Mouse (Mus musculus): ENCODE results near the gene Sord. TPM values are rescaled to one million over a fixed set of nuclear protein-coding genes. Genes with fewer than 3 reads are reported as not detected.

The Sord gene
- polyA plus RNA-seq, 1 experiment from 2014 or later: 23.4 TPM

DNA sequence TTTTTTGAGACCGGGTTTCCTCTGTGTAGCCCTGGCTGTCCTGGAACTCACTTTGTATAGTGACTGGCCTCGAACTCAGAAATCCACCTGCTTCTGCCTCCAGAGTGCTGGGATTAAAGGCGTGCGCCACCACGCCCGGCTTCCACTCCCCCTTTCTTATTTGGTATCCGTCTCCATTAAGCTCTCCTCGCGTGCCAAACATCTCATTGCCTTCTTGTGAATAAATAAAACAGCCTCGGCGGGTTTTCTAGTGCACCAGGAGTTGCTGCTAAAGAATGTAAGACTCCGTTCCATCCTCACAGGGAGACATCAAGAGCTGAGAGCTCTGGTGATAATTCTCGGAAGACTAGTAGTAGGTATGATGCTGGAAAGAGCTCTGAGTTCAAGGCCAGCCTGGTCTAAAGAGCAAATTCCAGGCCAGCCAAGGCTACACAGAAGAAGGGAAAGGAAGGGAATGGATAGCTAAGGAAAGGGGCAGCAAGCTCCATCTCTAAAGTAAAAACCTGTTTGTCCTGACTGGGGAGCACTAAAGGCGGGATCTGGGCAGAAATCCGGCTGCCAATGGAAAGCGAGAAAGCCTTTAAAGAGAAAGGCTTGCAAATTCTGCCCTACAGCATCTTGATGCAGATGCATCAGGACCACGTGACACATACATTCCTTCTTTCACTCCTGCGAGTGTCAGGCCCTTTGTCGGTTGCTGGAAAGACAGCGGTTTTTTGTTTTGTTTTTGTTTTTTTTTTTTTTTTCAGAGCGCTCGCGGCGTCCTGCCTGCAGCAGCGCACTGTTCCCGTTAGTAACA is 591 bp upstream of the Sord start:
- H3K36me3 ChIP-seq (ENCODE audit: control insufficient read depth, insufficient read depth, low read length): no peaks in the 10 kb centered on the region
- no peaks in the 10 kb centered on the region for H3K27me3 ChIP-seq (ENCODE audit: control insufficient read depth, insufficient read depth, low read depth, low read length)
- no peaks in the 10 kb centered on the region for H3K9me3 ChIP-seq (ENCODE audit: control insufficient read depth, low read length)
- peak overlapping the region; percentile 92 for H3K4me2 ChIP-seq (ENCODE audit: low read depth, low read length)
- peak overlapping the region; percentile 67 for H3K9ac ChIP-seq (ENCODE audit: low read length)
- ATAC-seq (ENCODE audit: low read depth): peak; percentile 32; the same call in 1 of the 2 replicates
- peaks cover 6% of the 10 kb centered on the region for H3K4me1 ChIP-seq (replicated peaks; ENCODE audit: control insufficient read depth, insufficient read depth, low read length)
- peak overlapping the region; percentile 54; the same call in 1 of the 2 replicates for H3K27ac ChIP-seq (ENCODE audit: low read length)
- peak overlapping the region; percentile 68 for H3K4me3 ChIP-seq (ENCODE audit: low read length)
- 6% methylated on average over 26 of the region's 26 CpGs for WGBS

- Histone ChIP-seq H3K9ac (ENCODE audit: low read length) (no peak overlapping the region), H3K36me3 (ENCODE audit: control insufficient read depth, insufficient read depth, low read length) (no peaks in the 10 kb centered on the region), H3K4me1 (replicated peaks; ENCODE audit: control insufficient read depth, insufficient read depth, low read length) (peaks cover 6% of the 10 kb centered on the region), H3K27ac (ENCODE audit: low read length) (no peak overlapping the region), H3K27me3 (ENCODE audit: control insufficient read depth, insufficient read depth, low read depth, low read length) (no peaks in the 10 kb centered on the region), H3K9me3 (ENCODE audit: control insufficient read depth, low read length) (no peaks in the 10 kb centered on the region), H3K4me3 (ENCODE audit: low read length) (peak overlapping the region; percentile 68; the same call in 1 of the 2 replicates), H3K4me2 (ENCODE audit: low read depth, low read length) (0 out of 2 replicates have a peak overlapping the region, but pooled peaks have one; percentile 92)
- WGBS: 77% methylated on average over 2 of the region's 2 CpGs
- no peak for ATAC-seq (ENCODE audit: low read depth)
Observed at GRCm38 (mm10) chr2:122235425-122235824, 876 bp downstream of the Sord start.

DNA sequence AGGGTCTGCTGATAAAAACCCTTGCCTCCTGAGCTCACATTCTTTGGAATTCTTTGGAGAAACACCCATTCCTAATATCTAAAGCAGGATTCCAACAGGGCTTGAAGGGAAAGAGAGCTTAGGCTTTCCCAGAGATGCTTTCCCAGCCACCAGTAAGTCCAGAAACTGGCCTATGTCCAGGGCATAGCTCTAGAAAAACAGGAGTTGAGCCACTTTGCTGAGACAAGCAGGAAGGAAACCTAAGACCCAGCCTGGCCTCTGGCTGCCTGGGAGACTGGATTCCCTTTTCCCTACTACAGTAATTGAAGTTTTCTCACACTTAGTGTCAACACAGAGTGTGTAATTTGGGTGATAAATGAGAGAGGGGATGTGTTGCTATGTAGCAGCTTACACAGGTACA is 1.8 kb downstream of the Sord start:
- Histone ChIP-seq H3K27me3 (ENCODE audit: control insufficient read depth, insufficient read depth, low read depth, low read length) (no peaks in the 10 kb centered on the region), H3K9me3 (ENCODE audit: control insufficient read depth, low read length) (no peaks in the 10 kb centered on the region), H3K9ac (ENCODE audit: low read length) (no peak overlapping the region), H3K27ac (ENCODE audit: low read length) (no peak overlapping the region), H3K4me1 (replicated peaks; ENCODE audit: control insufficient read depth, insufficient read depth, low read length) (peaks cover 6% of the 10 kb centered on the region), H3K36me3 (ENCODE audit: control insufficient read depth, insufficient read depth, low read length) (no peaks in the 10 kb centered on the region), H3K4me3 (ENCODE audit: low read length) (no peak overlapping the region), H3K4me2 (ENCODE audit: low read depth, low read length) (no peak overlapping the region)
- no peak for ATAC-seq (ENCODE audit: low read depth)

GRCm38 (mm10) chr2:122237891-122238470 is 3.4 kb downstream of the Sord start:
- ATAC-seq (ENCODE audit: low read depth): no peak
- H3K4me2 ChIP-seq (ENCODE audit: low read depth, low read length): no peak overlapping the region

DNA sequence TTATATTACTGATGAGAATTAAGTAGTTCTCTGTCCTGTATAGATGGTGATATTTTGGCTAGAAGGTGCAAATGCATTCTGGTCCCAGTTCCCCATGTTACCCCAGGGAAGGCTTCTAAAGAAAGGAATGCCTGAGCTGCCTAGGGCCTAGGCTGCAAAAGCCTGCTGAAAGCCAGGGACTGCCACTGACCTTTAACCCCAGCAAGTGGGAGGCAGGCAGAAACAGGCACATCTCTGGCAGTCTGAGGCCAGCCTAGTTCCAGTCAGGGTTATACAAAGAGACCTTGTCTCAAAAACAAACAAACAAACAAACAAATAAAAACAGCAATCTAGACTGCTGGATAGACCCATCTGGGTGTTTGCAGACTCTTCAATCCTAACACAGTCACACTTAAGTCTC is 6.2 kb downstream of the Sord start:
- Histone ChIP-seq H3K4me2 (ENCODE audit: low read depth, low read length) (no peak overlapping the region), H3K36me3 (ENCODE audit: control insufficient read depth, insufficient read depth, low read length) (no peaks in the 10 kb centered on the region), H3K4me1 (replicated peaks; ENCODE audit: control insufficient read depth, insufficient read depth, low read length) (0 out of 2 replicates have a peak, but pooled peaks cover 2% of the 10 kb centered on the region), H3K9me3 (ENCODE audit: control insufficient read depth, low read length) (no peaks in the 10 kb centered on the region), H3K9ac (ENCODE audit: low read length) (no peak overlapping the region), H3K27me3 (ENCODE audit: control insufficient read depth, insufficient read depth, low read depth, low read length) (no peaks in the 10 kb centered on the region), H3K27ac (ENCODE audit: low read length) (no peak overlapping the region), H3K4me3 (ENCODE audit: low read length) (no peak overlapping the region)
- no peak for ATAC-seq (ENCODE audit: low read depth)

More at GRCm38 (mm10) chr2:122237891-122238470, 3.4 kb downstream of the Sord start:
- H3K9ac ChIP-seq (ENCODE audit: low read length): no peak overlapping the region
- H3K27ac ChIP-seq (ENCODE audit: low read length): no peak overlapping the region
- peaks cover 6% of the 10 kb centered on the region for H3K4me1 ChIP-seq (replicated peaks; ENCODE audit: control insufficient read depth, insufficient read depth, low read length)
- H3K9me3 ChIP-seq (ENCODE audit: control insufficient read depth, low read length): no peaks in the 10 kb centered on the region
- H3K36me3 ChIP-seq (ENCODE audit: control insufficient read depth, insufficient read depth, low read length): no peaks in the 10 kb centered on the region
- no peaks in the 10 kb centered on the region for H3K27me3 ChIP-seq (ENCODE audit: control insufficient read depth, insufficient read depth, low read depth, low read length)
- 74% methylated on average over 2 of the region's 2 CpGs for WGBS
- no peak overlapping the region for H3K4me3 ChIP-seq (ENCODE audit: low read length)

GRCm38 (mm10) chr2:122241226-122241625 is 6.7 kb downstream of the Sord start:
- ATAC-seq (ENCODE audit: low read depth): no peak
- Histone ChIP-seq H3K4me3 (ENCODE audit: low read length) (no peak overlapping the region), H3K27me3 (ENCODE audit: control insufficient read depth, insufficient read depth, low read depth, low read length) (no peaks in the 10 kb centered on the region), H3K36me3 (ENCODE audit: control insufficient read depth, insufficient read depth, low read length) (no peaks in the 10 kb centered on the region), H3K9me3 (ENCODE audit: control insufficient read depth, low read length) (no peaks in the 10 kb centered on the region), H3K27ac (ENCODE audit: low read length) (no peak overlapping the region), H3K9ac (ENCODE audit: low read length) (no peak overlapping the region), H3K4me2 (ENCODE audit: low read depth, low read length) (no peak overlapping the region), H3K4me1 (replicated peaks; ENCODE audit: control insufficient read depth, insufficient read depth, low read length) (0 out of 2 replicates have a peak, but pooled peaks cover 2% of the 10 kb centered on the region)
- 80% methylated on average over 4 of the region's 4 CpGs for WGBS

DNA sequence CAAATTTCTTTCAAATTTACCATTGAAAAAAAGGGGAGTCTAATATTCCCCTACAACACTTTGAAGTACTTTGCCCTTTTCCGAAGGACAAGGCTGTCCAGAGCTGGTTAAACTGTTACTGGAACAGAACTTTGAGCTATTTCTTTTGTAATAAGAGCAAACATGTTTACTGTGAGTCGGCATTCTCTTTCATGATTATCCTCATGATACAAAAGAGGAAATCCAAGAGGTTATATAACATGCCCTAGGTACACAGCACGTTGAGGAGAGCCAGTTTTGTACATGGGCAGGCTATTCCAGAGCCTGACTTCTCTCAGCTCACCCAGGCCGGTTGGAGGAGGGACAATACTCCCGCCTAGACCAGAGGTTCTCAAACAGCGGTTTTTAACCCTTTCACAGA is 7.4 kb downstream of the Sord start:
- WGBS: 46% methylated on average over 6 of the region's 6 CpGs
- no peak for ATAC-seq (ENCODE audit: low read depth)

DNA sequence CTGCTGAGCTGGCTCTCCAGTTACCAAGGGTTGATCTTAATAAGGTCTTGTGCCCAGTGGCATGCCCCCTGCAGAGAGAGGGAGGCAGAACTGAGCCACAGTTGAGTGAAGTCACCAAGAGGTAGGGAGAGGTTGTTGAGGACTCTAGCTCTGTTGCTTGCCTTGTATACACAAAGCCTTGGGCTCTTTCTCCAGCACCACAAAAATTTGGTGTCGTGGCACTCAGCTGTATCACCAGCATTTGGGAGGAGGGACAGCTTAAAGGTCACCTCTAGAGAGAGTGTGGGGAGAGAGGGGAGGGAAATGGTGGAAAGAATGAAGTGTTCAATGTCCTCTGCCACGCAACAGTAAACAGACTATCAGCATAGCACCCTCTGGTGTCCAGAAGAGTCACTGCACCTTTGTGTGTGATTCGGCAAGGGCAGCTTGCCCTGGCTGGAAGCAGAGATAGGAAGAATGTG is 9.2 kb downstream of the Sord start:
- ATAC-seq (ENCODE audit: low read depth): peak; percentile 67
- no peaks in the 10 kb centered on the region for H3K36me3 ChIP-seq (ENCODE audit: control insufficient read depth, insufficient read depth, low read length)
- no peaks in the 10 kb centered on the region for H3K9me3 ChIP-seq (ENCODE audit: control insufficient read depth, low read length)
- H3K4me2 ChIP-seq (ENCODE audit: low read depth, low read length): no peak overlapping the region
- no peak overlapping the region for H3K9ac ChIP-seq (ENCODE audit: low read length)
- no peak overlapping the region for H3K4me3 ChIP-seq (ENCODE audit: low read length)
- no peak overlapping the region for H3K27ac ChIP-seq (ENCODE audit: low read length)
- WGBS: 8% methylated on average over 3 of the region's 3 CpGs
- no peaks in the 10 kb centered on the region for H3K27me3 ChIP-seq (ENCODE audit: control insufficient read depth, insufficient read depth, low read depth, low read length)
- 0 out of 2 replicates have a peak, but pooled peaks cover 2% of the 10 kb centered on the region for H3K4me1 ChIP-seq (replicated peaks; ENCODE audit: control insufficient read depth, insufficient read depth, low read length)

More for the DNA sequence above, 7.4 kb downstream of the Sord start:
- 0 out of 2 replicates have a peak, but pooled peaks cover 2% of the 10 kb centered on the region for H3K4me1 ChIP-seq (replicated peaks; ENCODE audit: control insufficient read depth, insufficient read depth, low read length)
- no peaks in the 10 kb centered on the region for H3K36me3 ChIP-seq (ENCODE audit: control insufficient read depth, insufficient read depth, low read length)
- no peak overlapping the region for H3K9ac ChIP-seq (ENCODE audit: low read length)
- no peaks in the 10 kb centered on the region for H3K9me3 ChIP-seq (ENCODE audit: control insufficient read depth, low read length)
- H3K4me3 ChIP-seq (ENCODE audit: low read length): no peak overlapping the region
- H3K4me2 ChIP-seq (ENCODE audit: low read depth, low read length): no peak overlapping the region
- no peak overlapping the region for H3K27ac ChIP-seq (ENCODE audit: low read length)
- no peaks in the 10 kb centered on the region for H3K27me3 ChIP-seq (ENCODE audit: control insufficient read depth, insufficient read depth, low read depth, low read length)

DNA sequence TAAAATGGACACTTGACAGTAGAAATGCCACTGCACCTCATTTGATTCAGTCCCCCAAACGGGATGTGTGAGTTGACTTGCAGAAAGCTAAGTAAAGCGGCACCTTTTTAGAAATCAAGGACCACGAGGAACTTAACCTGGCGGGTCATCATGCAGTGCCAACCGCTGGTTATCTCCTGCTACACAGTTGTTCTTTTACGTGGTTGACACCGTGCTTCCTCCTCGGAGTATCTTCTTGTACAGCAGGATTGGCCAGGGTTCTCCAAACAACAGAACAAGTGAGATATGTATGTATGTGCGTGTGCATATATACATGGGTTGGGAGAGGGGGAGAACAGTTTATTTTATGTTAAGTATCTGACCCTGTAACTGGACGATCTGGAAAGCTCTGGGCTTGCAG is 13.2 kb downstream of the Sord start:
- 68% methylated on average over 10 of the region's 10 CpGs for WGBS
- no peak overlapping the region for H3K27ac ChIP-seq (ENCODE audit: low read length)
- no peak overlapping the region for H3K9ac ChIP-seq (ENCODE audit: low read length)
- no peak overlapping the region for H3K4me2 ChIP-seq (ENCODE audit: low read depth, low read length)
- H3K36me3 ChIP-seq (ENCODE audit: control insufficient read depth, insufficient read depth, low read length): no peaks in the 10 kb centered on the region
- no peaks in the 10 kb centered on the region for H3K27me3 ChIP-seq (ENCODE audit: control insufficient read depth, insufficient read depth, low read depth, low read length)
- H3K4me3 ChIP-seq (ENCODE audit: low read length): no peak overlapping the region
- H3K4me1 ChIP-seq (replicated peaks; ENCODE audit: control insufficient read depth, insufficient read depth, low read length): 0 out of 2 replicates have a peak, but pooled peaks cover 2% of the 10 kb centered on the region
- no peak for ATAC-seq (ENCODE audit: low read depth)
- H3K9me3 ChIP-seq (ENCODE audit: control insufficient read depth, low read length): no peaks in the 10 kb centered on the region

Data from lung, embryonic 16.5 days (tissue).